Mouse (Mus musculus): Measurements from ENCODE around the gene Top1. TPM values are rescaled to one million over a fixed set of nuclear protein-coding genes. Genes with fewer than 3 reads are reported as not detected.
A peak's percentile ranks its signal among the peaks of the same experiment; 100 is the strongest.

Gene Top1
- polyA plus RNA-seq (2015; fragmentation: Nextera tagmentation; extraction: Ambion mirVana): 70.9 and 86.6 TPM in 2 replicates

GRCm38 (mm10) chr2:160645614-160646137 is at the start of gene Top1:
TSS of gene Top1 (plus strand) at chr2:160645888.
- ATAC-seq (ENCODE audit: low read depth) (peak; percentile 96), DNase-seq (peak; percentile 98)
- Histone ChIP-seq H3K27ac (peak within 1 kb of the TSS; percentile 97), H3K27me3 (0 out of 2 replicates have a peak, but pooled peaks cover 3% of the 10 kb centered on the region), H3K4me3 (replicated peaks) (peak within 1 kb of the TSS; percentile 100), H3K4me1 (replicated peaks) (peaks cover 35% of the 10 kb centered on the region), H3K9ac (peak within 1 kb of the TSS; percentile 100), H3K9me3 (replicated peaks) (no peaks in the 10 kb centered on the region), H3K4me2 (peak within 1 kb of the TSS; percentile 74), H3K36me3 (peaks cover 3% of the 10 kb centered on the region; the same call in 1 of the 2 replicates)
- WGBS (ENCODE audit: insufficient replicate concordance): under 1% methylated on average over 50 of the region's 50 CpGs

DNA sequence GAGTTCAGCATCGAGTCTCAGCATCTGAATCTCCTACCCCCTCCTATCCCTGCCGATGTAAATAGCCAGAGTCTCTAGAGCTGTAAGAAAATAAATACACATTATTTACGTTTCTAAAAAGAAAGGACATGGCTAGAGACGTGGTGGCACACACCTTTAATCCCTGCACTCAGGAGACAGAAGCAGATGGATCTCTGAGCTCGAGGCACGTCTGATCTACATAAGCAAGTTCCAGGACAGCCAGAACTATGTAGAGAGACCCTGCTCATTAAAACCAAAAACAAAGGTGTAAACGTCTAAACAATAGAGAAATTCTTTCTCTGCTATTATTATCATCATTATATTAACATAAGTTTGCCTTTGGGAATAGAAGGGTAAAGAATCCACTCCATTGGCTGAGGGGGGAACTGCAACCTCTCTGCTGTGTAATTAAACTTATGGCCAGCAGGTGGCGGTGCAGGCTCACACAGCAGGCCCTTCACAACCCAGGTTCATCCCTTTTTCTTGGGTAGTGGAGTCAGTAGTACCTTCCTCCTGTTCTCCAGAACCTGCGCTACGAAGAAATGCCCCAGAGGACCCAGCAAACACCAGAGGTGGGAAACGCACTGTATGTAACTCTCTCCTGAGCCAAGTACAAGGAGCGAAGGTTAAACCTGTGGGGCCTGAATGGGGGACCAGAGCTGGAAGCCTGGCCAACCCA is 48.0 kb upstream of the Top1 start:
- ATAC-seq (ENCODE audit: low read depth) (peak; percentile 61), DNase-seq (peak; percentile 60)
- H3K9ac ChIP-seq: no peak overlapping the region
- H3K36me3 ChIP-seq: no peaks in the 10 kb centered on the region
- peaks cover 10% of the 10 kb centered on the region for H3K27me3 ChIP-seq
- WGBS (ENCODE audit: insufficient replicate concordance): 36% methylated on average over 12 of the region's 12 CpGs
- H3K4me3 ChIP-seq (replicated peaks): no peak overlapping the region
- no peak overlapping the region for H3K4me2 ChIP-seq
- peaks cover 24% of the 10 kb centered on the region for H3K4me1 ChIP-seq (replicated peaks)
- no peaks in the 10 kb centered on the region for H3K9me3 ChIP-seq (replicated peaks)
- no peak overlapping the region for H3K27ac ChIP-seq

DNA sequence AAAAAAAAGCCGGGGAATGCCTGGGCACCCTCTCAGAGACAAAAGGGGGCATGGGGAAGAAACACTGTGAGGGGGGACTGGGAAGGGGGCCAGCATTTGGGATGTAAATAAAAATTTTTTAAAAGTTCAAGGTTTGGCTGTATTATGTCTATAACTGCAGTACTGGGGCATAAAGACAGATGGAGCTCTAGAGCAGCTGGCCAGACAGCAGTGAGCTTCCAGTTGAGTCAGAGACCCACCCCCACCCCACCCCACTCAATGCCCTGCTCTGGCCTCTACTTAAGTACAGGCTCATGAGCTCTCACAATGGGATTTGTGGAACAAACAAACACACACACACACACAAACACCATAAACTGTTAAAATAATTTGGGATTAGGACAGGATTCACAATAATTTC is 43.9 kb upstream of the Top1 start:
- H3K36me3 ChIP-seq: no peaks in the 10 kb centered on the region
- H3K4me1 ChIP-seq (replicated peaks): peaks cover 49% of the 10 kb centered on the region
- H3K9ac ChIP-seq: peak overlapping the region; percentile 73
- DNase-seq: peak; percentile 50
- H3K4me2 ChIP-seq: no peak overlapping the region
- 39% methylated on average over 1 of the region's 1 CpGs for WGBS (ENCODE audit: insufficient replicate concordance)
- peaks cover 7% of the 10 kb centered on the region; the same call in 1 of the 2 replicates for H3K27me3 ChIP-seq
- H3K27ac ChIP-seq: peak overlapping the region; percentile 99
- no peak for ATAC-seq (ENCODE audit: low read depth)
- no peaks in the 10 kb centered on the region for H3K9me3 ChIP-seq (replicated peaks)
- H3K4me3 ChIP-seq (replicated peaks): no peak overlapping the region

DNA sequence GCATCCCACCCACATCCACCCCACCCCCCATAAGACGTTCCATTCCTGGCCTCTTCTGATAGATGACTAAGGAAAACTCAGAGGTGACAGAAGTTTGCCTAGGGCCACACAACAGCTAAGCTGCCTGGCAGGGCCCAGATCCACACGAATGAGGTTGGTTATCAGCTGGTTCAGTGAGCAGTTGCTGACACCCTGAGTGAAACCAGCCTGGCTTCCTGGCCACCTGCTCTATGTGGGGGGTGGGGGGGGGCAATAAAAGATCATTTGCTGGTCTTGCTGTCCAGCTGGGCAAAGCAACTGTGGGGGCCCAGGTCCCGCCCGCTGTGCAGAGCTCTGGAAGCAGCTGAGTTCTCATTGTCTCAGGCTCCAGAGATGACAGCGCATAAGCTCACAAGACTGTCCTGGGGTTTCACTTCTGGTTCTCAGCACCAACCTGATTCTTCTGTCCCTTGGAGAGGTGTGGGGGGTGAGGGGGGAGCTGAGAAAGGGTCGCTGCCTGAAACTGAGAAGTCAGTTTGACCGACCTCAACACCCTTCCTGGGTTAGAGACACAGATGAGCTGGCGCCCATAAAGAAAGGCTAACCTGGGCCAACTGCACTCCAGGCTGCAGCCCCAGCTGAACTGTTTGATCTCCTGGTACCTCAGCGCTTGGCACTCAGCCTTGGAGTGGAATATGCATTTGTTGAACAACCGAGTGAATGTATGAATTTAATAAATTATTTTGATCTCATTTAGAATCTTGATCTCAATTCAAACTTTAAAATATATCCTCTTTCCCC is 42.3 kb upstream of the Top1 start:
- Histone ChIP-seq H3K36me3 (no peaks in the 10 kb centered on the region), H3K4me1 (replicated peaks) (peaks cover 47% of the 10 kb centered on the region), H3K9me3 (replicated peaks) (no peaks in the 10 kb centered on the region), H3K9ac (peak overlapping the region; percentile 73), H3K4me2 (peak overlapping the region; percentile 64), H3K27me3 (no peaks in the 10 kb centered on the region), H3K27ac (peak overlapping the region; percentile 99), H3K4me3 (replicated peaks) (peak overlapping the region; percentile 29)
- ATAC-seq (ENCODE audit: low read depth) (peak; percentile 99), DNase-seq (peak; percentile 83)
- WGBS (ENCODE audit: insufficient replicate concordance): 26% methylated on average over 10 of the region's 10 CpGs

DNA sequence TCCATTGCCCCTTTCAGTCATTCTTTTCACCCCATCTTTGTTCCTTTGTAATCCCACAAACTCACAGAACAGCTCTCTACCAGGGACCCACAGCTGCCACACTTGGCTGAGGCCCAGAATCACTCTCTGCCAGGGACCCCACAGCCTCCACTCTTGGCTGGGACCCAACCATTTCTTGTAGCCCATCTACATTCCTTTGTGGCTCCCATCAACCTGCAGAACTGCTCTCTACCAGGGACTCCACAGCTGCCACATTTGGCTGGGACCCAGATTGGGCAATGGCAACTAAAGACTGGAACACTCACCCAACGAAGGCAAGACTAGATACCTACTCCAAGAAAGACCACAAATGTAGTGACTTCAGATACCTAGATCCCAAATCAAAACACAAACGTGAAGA is 35.7 kb upstream of the Top1 start:
- Histone ChIP-seq H3K4me1 (replicated peaks) (peaks cover 17% of the 10 kb centered on the region), H3K4me3 (replicated peaks) (no peak overlapping the region), H3K27me3 (0 out of 2 replicates have a peak, but pooled peaks cover 6% of the 10 kb centered on the region), H3K27ac (no peak overlapping the region), H3K36me3 (no peaks in the 10 kb centered on the region), H3K9me3 (replicated peaks) (no peaks in the 10 kb centered on the region), H3K4me2 (no peak overlapping the region), H3K9ac (no peak overlapping the region)
- WGBS (ENCODE audit: insufficient replicate concordance): 61% methylated on average over 2 of the region's 2 CpGs
- ATAC-seq (ENCODE audit: low read depth) (no peak), DNase-seq (no peak)

DNA sequence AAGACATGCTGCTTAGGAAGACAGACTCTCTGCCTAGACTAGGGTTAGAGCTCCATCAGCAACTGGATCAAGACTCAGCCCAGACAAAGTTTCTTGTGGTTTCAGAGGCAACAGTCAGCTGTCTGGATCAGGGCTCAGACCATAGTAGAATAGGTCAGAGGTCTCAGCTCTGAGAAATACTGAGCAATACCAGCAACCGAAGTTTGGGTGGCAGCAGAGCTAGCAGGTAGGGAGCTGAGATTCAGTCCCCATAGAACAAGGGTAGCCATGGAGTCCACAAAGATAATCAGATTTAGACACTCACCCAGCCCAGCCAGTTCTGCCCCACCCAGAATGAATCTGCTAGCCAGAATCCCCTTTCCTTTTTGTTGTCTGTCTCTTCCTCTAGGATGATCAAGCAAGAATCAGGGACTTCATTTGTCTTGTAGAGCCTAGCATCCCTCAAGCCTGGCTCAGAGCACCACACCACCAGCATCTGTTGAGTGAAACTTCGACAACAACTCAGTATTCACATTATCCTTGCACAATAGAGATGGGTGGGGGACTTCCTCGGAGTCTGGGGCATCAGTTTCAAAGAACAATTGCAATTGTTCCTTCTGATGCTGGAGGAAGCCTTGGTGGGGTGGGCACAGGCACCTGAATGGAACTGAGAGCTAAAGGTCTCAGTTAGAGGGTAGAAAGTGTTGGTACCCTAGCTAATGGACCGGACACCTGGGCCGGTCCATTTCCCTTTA is 32.3 kb upstream of the Top1 start:
- 71% methylated on average over 5 of the region's 5 CpGs for WGBS (ENCODE audit: insufficient replicate concordance)
- Histone ChIP-seq H3K4me2 (no peak overlapping the region), H3K27me3 (0 out of 2 replicates have a peak, but pooled peaks cover 6% of the 10 kb centered on the region), H3K36me3 (no peaks in the 10 kb centered on the region), H3K27ac (no peak overlapping the region), H3K4me1 (replicated peaks) (peaks cover 27% of the 10 kb centered on the region), H3K4me3 (replicated peaks) (no peak overlapping the region), H3K9me3 (replicated peaks) (no peaks in the 10 kb centered on the region), H3K9ac (no peak overlapping the region)
- DNase-seq: no peak
- 0 out of 2 replicates have a peak, but pooled peaks have one; percentile 26 for ATAC-seq (ENCODE audit: low read depth)

DNA sequence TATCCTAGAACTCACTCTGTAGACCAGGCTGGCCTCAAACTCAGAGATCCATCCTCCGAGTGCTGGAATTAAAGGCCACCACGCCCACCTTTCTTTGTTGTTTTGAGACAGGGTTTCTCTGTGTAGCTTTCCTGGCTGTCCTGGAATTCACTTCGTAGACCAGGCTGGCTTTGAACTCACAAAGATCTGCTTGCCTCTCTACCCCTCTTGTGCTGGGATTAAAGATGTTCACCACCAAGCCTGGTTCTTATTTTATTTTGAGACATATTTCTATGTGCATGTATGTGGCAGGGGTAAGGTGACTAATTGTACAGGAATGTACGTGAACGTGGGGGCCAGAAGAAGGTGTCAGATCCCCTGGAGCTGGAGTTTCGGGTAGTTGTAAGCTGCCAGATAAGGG is 27.9 kb upstream of the Top1 start:
- peaks cover 65% of the 10 kb centered on the region for H3K4me1 ChIP-seq (replicated peaks)
- no peaks in the 10 kb centered on the region for H3K9me3 ChIP-seq (replicated peaks)
- H3K4me2 ChIP-seq: no peak overlapping the region
- no peak overlapping the region for H3K4me3 ChIP-seq (replicated peaks)
- H3K9ac ChIP-seq: peak overlapping the region; percentile 62; the same call in 1 of the 2 replicates
- no peak for DNase-seq
- H3K27me3 ChIP-seq: peaks cover 12% of the 10 kb centered on the region; the same call in 1 of the 2 replicates
- no peak for ATAC-seq (ENCODE audit: low read depth)
- WGBS (ENCODE audit: insufficient replicate concordance): 82% methylated on average over 6 of the region's 6 CpGs
- no peaks in the 10 kb centered on the region for H3K36me3 ChIP-seq
- H3K27ac ChIP-seq: peak overlapping the region; percentile 93

DNA sequence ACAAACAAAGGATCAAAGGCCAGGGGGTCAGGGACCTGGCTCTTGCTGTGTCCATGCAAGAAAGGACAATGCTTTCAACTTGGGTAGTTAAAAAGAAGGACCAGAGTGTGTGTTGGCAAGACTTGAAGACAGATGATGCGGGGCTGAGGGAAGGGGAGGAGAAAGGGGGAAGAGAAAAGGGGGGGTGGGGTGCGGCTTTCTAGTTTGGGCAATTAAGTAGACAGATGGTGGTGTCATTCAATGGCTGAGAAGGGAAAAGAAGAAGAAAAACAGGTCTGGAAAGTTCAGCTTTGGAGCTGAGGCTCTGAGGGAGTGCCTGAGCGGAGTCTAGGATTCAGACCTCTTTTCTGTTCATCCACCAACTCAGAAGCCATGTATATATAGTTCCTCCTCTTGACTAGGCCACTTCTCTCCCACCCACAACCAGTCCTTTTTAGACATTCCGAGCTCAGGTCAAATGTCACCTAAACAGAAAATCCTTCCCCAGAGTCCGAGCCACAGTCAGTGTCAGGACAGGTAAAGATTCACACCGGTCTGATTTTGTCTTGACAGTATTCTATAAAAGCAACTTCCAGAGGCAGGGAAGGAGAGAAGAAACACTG is 27.0 kb upstream of the Top1 start:
- Histone ChIP-seq H3K9me3 (replicated peaks) (no peaks in the 10 kb centered on the region), H3K27me3 (peaks cover 9% of the 10 kb centered on the region; the same call in 1 of the 2 replicates), H3K4me2 (peak overlapping the region; percentile 63), H3K4me1 (replicated peaks) (peaks cover 60% of the 10 kb centered on the region), H3K9ac (peak overlapping the region; percentile 62), H3K27ac (peak overlapping the region; percentile 93), H3K36me3 (no peaks in the 10 kb centered on the region), H3K4me3 (replicated peaks) (peak overlapping the region; percentile 44)
- DNase-seq (no peak), ATAC-seq (ENCODE audit: low read depth) (0 out of 2 replicates have a peak, but pooled peaks have one; percentile 4)
- WGBS (ENCODE audit: insufficient replicate concordance): 70% methylated on average over 6 of the region's 6 CpGs

- no peaks in the 10 kb centered on the region for H3K36me3 ChIP-seq
- WGBS (ENCODE audit: insufficient replicate concordance): 29% methylated on average over 5 of the region's 5 CpGs
- DNase-seq (peak; percentile 70), ATAC-seq (ENCODE audit: low read depth) (peak; percentile 98)
- peaks cover 6% of the 10 kb centered on the region; the same call in 1 of the 2 replicates for H3K27me3 ChIP-seq
- H3K4me2 ChIP-seq: peak overlapping the region; percentile 63
- peak overlapping the region; percentile 62 for H3K9ac ChIP-seq
- H3K4me1 ChIP-seq (replicated peaks): peaks cover 56% of the 10 kb centered on the region
- H3K9me3 ChIP-seq (replicated peaks): no peaks in the 10 kb centered on the region
- H3K27ac ChIP-seq: peak overlapping the region; percentile 93
- peak overlapping the region; percentile 44 for H3K4me3 ChIP-seq (replicated peaks)
Observed at GRCm38 (mm10) chr2:160619300-160619699, 26.4 kb upstream of the Top1 start.

DNA sequence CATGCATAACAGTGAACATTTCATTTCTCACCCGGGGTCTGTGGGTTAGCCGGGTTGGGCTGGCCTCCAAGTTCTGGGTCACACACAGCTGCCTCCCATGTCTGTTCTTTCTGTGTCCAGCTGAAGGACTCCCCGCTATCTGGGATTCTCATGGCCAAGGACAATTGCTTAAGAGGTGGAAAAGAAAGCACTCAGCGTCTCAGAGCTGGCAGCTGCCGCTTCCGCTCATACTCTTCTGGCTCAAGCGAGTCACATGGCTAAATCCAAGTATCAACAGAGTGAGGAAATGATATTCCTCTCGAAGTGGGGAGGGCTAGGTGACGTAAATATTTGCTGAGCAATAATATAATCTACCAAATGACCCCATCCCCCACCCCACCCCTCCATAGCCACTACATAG is 25.9 kb upstream of the Top1 start:
- peak overlapping the region; percentile 50 for H3K9ac ChIP-seq
- peak overlapping the region; percentile 93 for H3K27ac ChIP-seq
- H3K4me2 ChIP-seq: peak overlapping the region; percentile 63
- 33% methylated on average over 9 of the region's 9 CpGs for WGBS (ENCODE audit: insufficient replicate concordance)
- peaks cover 56% of the 10 kb centered on the region for H3K4me1 ChIP-seq (replicated peaks)
- no peaks in the 10 kb centered on the region for H3K36me3 ChIP-seq
- H3K4me3 ChIP-seq (replicated peaks): peak overlapping the region; percentile 44
- ATAC-seq (ENCODE audit: low read depth) (peak; percentile 50), DNase-seq (no peak)
- peaks cover 6% of the 10 kb centered on the region; the same call in 1 of the 2 replicates for H3K27me3 ChIP-seq
- H3K9me3 ChIP-seq (replicated peaks): no peaks in the 10 kb centered on the region
